Mouse (Mus musculus) urinary bladder, adult 18-20 months (tissue): ENCODE results near the gene Rtbdn.

Experiments
- DNase-seq, 2 experiments: peaks; one replicate each; pipeline ENCODE4 v3.0.0; 2022; ENCODE audit warnings: low spot score in 2 of 2, mixed read lengths in 2 of 2

Gene Rtbdn

GRCm38 (mm10) chr8:84921596-84921995, 25.2 kb upstream of the Rtbdn start:
- no peak for DNase-seq

- no peak for DNase-seq
Observed at GRCm38 (mm10) chr8:84925557-84925956, 21.2 kb upstream of the Rtbdn start.

GRCm38 (mm10) chr8:84927513-84927912, 19.3 kb upstream of the Rtbdn start:
- no peak for DNase-seq

DNA sequence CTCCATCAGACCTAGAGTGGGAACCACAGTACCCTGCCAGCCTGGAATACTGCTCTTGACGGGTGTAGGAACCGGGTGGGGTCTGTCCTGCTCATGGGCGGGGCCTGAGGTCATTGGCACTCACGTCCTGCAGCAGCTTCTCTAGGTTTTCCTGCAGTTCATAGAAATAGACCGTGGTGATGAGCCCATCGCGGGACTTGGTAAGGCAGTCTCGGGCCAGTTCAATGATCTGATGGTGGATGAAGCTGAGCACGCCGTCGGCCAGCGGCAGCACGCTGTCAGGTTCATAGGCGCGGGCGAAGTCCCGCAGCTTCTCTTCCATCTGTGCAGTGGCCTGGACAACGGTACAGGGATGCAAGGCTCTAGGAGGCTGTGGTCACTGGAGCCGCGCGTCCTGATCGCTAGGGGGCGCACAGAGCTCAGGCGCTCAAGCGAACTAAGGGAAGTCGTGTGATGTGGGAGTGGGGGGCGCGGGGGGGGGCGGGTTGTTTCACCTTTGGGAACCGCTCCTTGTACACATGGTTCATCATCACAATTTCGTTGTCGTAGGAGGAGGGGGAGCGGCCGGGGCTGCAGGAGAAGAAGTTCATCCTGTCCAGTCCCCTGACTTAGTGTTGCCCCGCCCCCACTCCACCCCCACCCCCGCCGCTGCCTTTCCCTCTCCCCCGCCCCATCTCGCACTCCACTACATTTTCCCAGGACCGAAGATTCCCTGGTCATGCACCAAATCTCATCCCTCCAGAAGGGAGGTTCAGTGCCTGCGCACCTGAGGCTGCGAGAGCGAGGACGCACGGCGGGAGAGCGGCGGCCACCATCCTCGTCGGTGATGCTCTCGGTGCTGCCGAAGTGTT, 18.1 kb upstream of the Rtbdn start:
- peak in 1 of 2 experiments; percentile 57 for DNase-seq

DNA sequence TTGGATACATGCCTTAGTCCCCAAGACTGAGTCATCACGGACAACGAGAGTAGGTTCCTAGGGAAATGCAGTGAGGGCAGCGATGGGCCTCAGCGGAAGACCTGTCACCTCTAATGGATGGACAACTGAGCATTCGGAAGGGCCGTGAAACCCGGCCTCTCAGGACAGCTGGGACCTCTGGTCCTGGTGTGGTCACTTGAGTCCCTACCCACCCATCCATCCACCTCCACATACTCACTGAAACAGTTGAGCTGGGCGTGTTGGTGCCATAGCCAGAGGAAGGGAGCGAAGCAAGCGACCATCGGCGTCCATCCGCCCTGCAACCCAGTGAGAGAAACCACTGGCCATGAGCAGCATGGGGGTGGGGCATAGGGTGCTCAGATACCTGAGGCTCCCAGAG, 16.2 kb upstream of the Rtbdn start:
- DNase-seq = no peak

- DNase-seq = no peak
Observed at GRCm38 (mm10) chr8:84933767-84934559, 12.8 kb upstream of the Rtbdn start.

GRCm38 (mm10) chr8:84934860-84935259, 11.9 kb upstream of the Rtbdn start:
- DNase-seq = no peak

- DNase-seq = no peak
Observed at GRCm38 (mm10) chr8:84935489-84935888, 11.3 kb upstream of the Rtbdn start.

DNA sequence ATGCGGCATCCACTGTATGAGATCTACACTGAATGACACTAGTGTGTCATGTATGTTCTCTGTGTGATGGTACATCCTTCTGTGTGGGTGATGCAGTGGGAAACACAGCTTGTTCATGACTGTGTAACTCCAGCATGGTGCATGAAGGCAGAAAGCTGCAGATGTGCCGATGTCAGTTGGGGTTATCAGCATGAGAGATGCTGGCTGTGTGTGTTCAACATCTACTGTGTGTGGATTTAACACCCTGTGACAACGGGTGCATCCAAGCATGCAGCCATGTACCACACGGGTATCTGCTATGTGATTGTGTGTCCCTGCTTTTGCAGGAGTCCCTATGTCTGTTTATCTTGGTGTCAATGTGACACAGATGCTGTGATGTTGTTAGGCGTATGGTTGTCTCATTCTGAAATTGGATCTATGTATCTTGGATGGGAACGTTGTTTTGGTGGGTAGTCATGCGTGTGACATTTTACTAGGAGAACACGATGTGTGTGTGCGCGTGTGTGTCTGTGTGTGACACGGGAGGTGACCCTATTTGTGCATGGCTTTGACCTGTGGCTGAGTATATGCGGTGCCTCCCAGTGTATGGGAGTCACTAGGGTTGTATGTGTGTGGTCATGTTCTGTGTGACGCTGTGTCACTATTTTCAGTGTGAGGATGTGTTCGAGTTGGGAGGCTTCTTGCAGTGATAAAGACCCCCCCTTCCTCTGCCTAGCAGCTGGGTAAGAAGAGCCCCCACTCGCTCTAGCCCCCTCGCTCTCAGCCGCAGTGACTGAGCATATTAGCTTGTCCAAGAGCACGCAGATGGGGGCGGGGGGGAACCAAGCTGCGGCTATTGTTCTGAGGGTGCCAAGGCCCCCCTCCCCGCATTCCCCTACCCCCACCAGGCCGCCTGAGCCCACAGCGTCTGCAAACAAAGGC, 10.5 kb upstream of the Rtbdn start:
- DNase-seq = no peak

DNA sequence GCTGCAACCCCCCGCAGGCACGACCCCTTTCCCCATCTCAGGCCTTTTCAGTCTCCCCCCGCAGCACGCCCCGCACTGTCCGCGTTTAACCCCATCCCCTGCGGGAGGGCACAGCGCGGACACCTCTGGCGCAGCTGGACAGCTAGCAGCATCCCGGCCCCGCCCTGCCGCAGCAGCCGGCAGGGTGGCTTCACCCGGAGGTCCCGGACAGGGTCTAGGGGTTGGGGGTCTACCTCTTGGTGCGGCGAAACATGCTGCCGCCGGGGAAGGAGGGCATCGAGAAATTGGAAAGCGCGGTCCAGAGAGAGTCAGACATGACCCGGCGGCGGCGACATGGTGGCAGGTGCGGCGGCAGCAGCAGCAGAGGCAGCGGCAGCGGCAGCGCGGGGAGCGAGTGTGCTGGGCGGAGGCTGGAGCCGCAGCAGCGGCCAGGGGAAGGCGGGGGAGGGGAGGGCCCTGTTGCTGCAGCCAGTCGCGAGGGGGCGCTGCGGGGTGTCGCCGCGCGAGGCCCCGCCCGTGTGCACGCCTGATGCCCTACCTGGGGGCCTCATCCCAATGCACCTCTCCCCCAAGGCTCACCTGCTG, 9.7 kb upstream of the Rtbdn start, which contains the start of gene Mast1:
TSS of gene Mast1 (minus strand) at position 398 of the 585 bp plus-strand sequence.
- DNase-seq = no peak

- DNase-seq = no peak
Observed at GRCm38 (mm10) chr8:84937620-84938485, 8.9 kb upstream of the Rtbdn start.

DNA sequence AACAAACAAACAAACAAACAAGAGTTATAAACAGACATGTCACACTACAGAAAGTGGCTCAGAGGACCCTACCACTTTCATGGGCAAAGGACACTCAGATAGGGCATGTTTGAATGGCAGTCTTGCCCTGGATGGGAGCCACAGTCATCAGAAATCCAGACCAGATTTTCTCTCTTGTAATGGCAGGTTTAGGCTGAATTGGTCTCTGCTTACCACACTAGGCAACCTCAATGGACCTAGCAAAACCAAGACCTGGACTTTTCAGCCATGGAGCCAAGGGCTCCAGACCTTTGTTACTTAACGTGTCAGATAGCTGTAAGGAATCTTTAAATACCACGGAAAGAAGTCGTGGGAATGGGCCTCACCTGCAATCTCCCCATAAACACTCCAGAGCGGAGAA, 3.1 kb upstream of the Rtbdn start:
- DNase-seq = no peak

DNA sequence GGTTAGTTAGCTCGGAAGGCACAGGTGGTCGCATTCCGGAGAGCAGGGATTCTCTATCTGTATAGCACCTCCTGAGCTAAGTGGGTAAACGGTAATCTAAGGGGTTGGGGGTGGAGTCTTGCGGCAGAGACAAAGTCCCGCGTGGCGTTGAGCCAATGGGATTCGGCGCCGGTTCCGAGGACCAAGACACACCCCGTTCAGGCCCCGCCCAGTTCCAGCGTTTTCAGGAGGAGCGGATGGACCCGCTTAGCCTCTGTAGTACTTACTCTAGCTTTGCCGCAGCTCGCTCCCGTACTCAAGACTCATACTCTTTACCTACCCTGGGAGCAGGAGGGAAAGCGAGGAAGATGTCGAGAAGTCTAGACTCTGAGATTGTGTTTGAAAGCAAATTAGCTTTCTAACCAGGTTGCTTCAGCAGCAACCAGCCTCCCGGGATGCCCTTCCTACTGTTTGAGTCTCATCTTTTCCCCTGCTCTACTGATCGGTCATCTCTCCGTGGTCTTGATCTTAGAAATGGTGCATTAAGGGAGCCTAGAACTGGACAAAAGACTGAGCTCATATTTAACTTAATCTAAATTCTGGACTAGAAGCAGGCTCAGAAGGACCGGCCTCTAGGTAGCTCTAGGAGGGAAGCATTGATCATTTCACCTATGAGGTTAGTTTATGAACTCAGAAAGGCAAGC, 2.2 kb upstream of the Rtbdn start:
- no peak for DNase-seq

- DNase-seq = no peak
Observed at GRCm38 (mm10) chr8:84945235-84945632, 1.6 kb upstream of the Rtbdn start.

GRCm38 (mm10) chr8:84945633-84946527, 911 bp upstream of the Rtbdn start:
- no peak for DNase-seq

DNA sequence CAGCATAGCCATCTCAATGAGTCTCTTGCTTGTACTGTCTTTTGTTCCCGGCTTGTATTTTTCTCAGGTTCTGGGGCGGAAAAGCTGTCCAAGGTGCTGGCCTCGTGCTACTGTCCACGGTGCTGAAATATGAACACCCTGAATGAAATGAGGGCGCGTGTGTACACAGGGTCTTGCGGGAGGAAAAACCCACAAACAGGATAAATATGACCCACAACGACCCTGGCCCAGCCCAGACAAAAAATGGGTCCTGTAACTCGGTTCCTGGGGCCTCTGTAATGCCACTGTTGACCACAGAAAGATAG, 402 bp downstream of the Rtbdn start:
- no peak for DNase-seq

- no peak for DNase-seq
Observed at GRCm38 (mm10) chr8:84949753-84950152, 3.0 kb downstream of the Rtbdn start.

DNA sequence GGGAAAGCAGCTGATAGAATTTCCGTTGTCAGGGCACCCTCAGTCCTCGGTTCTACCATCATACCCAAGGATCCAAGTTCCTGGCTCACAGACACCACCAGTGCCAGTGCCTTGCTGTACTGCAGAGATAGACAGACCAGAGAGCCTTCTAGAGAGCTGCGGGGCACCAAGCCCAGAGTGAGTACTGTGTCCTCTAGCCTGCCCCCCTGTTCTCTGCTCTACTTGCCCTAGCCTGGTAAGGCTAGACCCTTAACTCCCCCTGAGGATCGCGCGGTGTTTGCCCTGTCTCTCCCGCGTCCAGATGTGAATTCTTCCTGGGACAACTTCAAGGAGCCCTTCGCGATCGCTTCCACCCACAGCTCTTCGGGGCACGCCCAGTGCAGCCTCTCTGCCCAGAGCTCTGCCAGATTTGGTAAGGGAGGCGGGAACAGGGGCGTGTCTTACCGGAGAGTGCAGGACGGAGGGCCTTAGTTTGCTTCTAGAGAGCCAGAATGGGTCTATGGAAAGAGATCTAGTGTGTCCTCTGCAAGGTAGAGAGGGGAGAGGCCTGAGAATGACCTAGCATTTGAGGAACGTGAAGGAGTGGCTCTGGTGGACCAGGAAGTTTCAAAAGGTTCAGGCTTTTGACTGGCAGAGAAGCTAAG, 5.9 kb downstream of the Rtbdn start:
- peak in 1 of 2 experiments; percentile 54 for DNase-seq
